Mouse (Mus musculus) liver, adult 2 months (tissue): ENCODE results near the gene Krt31. TPM values are rescaled to one million over a fixed set of nuclear protein-coding genes. Genes with fewer than 3 reads are reported as not detected.

ENCODE experiments used
- DNase-seq: peaks from one replicate; pipeline ENCODE4 v3.0.0-alpha.2; 2011; ENCODE audit warnings: low read depth, low spot score; ENCODE audit errors: extremely low read depth
- H3K27ac ChIP-seq: fragments of 200-500 bp; replicated peaks from 2 replicates; pipeline ENCODE4 v1.5.1; 2012; ENCODE audit warnings: low read depth, mild to moderate bottlenecking, control low read depth, inconsistent platforms, low read length; ENCODE audit not compliant: insufficient read depth
- H3K27me3 ChIP-seq: fragments of 200-500 bp; 2 replicates; pipeline ENCODE4 v1.6.1; 2012; ENCODE audit warnings: mild to moderate bottlenecking, moderate library complexity, low read length, inconsistent platforms; ENCODE audit not compliant: control insufficient read depth, insufficient read depth
- H3K36me3 ChIP-seq: fragments of 200-500 bp; 2 replicates; pipeline ENCODE4 v1.6.1; 2012; ENCODE audit warnings: low read length, inconsistent platforms; ENCODE audit not compliant: control insufficient read depth, insufficient read depth
- H3K4me1 ChIP-seq: fragments of 200-500 bp; 2 replicates; pipeline ENCODE4 v1.6.1; 2011; ENCODE audit warnings: low read length; ENCODE audit not compliant: control insufficient read depth, insufficient read depth
- H3K4me3 ChIP-seq: fragments of 200-500 bp; 2 replicates; pipeline ENCODE4 v1.5.1; 2011; ENCODE audit warnings: low read depth, mild to moderate bottlenecking, control low read depth, low read length, moderate library complexity; ENCODE audit not compliant: insufficient read depth
- H3K79me2 ChIP-seq: fragments of 200-500 bp; 2 replicates; pipeline ENCODE4 v1.6.1; 2012; ENCODE audit warnings: inconsistent platforms, mild to moderate bottlenecking, low read length, moderate library complexity; ENCODE audit not compliant: control insufficient read depth, insufficient read depth
- H3K9ac ChIP-seq: fragments of 200-500 bp; 2 replicates; pipeline ENCODE4 v1.6.1; 2012; ENCODE audit warnings: low read depth, mild to moderate bottlenecking, control low read depth, inconsistent platforms, low read length
- CTCF ChIP-seq: fragments of 200-500 bp; IDR thresholded peaks from 2 replicates; pipeline ENCODE4 v1.5.1; 2011; ENCODE audit warnings: low read depth, low read length, control low read depth
- POLR2A ChIP-seq: fragments of 200-500 bp; IDR thresholded peaks from 2 replicates; pipeline ENCODE4 v1.6.1; 2011; ENCODE audit warnings: low read length, control low read depth; ENCODE audit not compliant: insufficient read depth; ENCODE audit errors: extremely low read depth
- WGBS: fragments of 180-500 bp; shearing (Covaris S2); methylation state at CpG from one replicate; pipeline ENCODE4 v1.1.7; 2018; 5-methylcytosine and 5-hydroxymethylcytosine counted together
- polyA plus RNA-seq: library from polyadenylated mRNA; depleted of rRNA; stranded (reverse); fragments of >200 nt; gene quantifications from 2 replicates; pipeline ENCODE4 v1.2.3, GENCODE M21; 2012; rRNA removed
- total RNA-seq: library from RNA; depleted of rRNA; stranded (reverse); fragments of >200 nt; gene quantifications from 2 replicates; pipeline ENCODE4 v1.2.3, GENCODE M21; 2014; rRNA removed

The Krt31 gene
- total and polyA plus RNA-seq, 2 experiments: not detected

DNA sequence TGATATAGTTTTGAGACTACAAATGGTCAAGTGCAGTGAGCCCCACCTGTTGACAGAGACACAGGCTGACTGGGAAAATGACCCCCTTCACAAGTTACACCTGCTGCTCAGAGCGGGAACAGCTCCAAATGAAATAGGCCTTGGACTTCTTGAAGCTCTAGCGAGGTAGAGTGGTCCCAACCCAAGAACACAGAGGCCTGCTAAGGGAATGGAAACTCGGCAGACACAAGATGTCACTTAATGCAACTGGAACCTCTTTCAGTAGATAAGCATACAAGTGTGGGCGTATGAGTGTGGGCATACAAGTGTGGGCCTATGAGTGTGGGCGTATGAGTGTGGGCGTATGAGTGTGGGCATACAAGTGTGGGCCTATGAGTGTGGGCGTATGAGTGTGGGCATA, 51.3 kb downstream of the Krt31 start:
- no peak overlapping the region for H3K27ac ChIP-seq
- H3K79me2 ChIP-seq: no peaks in the 10 kb centered on the region
- no peak overlapping the region for H3K9ac ChIP-seq
- H3K4me3 ChIP-seq: no peak overlapping the region
- WGBS: 95% methylated on average over 7 of the region's 7 CpGs
- TF ChIP-seq CTCF: no peak
- no peak for TF ChIP-seq POLR2A
- peaks cover 4% of the 10 kb centered on the region; the same call in 1 of the 2 replicates for H3K27me3 ChIP-seq
- no peaks in the 10 kb centered on the region for H3K4me1 ChIP-seq
- H3K36me3 ChIP-seq: no peaks in the 10 kb centered on the region
- no peak for DNase-seq

Other genes with a start within 250 kb of the Krt31 start
- gene Gm11554, start 246.1 kb downstream of the Krt31 start, total RNA-seq: not detected in 2 replicates
- not detected in 2 replicates for gene Gm11554, start 246.1 kb downstream of the Krt31 start, polyA plus RNA-seq
- gene Krtap4-13, start 240.7 kb downstream of the Krt31 start, total RNA-seq: not detected in 2 replicates
- gene Krtap4-13, start 240.7 kb downstream of the Krt31 start, polyA plus RNA-seq: not detected in 2 replicates
- not detected in 2 replicates for gene Gm11564, start 234.9 kb downstream of the Krt31 start, total RNA-seq
- gene Gm11564, start 234.9 kb downstream of the Krt31 start, polyA plus RNA-seq: not detected in 2 replicates
- gene 2300003K06Rik, start 212.5 kb downstream of the Krt31 start, total RNA-seq: not detected in 2 replicates
- not detected in 2 replicates for gene 2300003K06Rik, start 212.5 kb downstream of the Krt31 start, polyA plus RNA-seq
- gene Krtap4-16, start 198.9 kb downstream of the Krt31 start, total RNA-seq: not detected in 2 replicates
- gene Krtap4-16, start 198.9 kb downstream of the Krt31 start, polyA plus RNA-seq: not detected in 2 replicates
- not detected in 2 replicates for gene Gm11568, start 192.6 kb downstream of the Krt31 start, total RNA-seq
- not detected in 2 replicates for gene Gm11568, start 192.6 kb downstream of the Krt31 start, polyA plus RNA-seq
- gene Gm11559, start 186.1 kb downstream of the Krt31 start, total RNA-seq: not detected in 2 replicates
- not detected in 2 replicates for gene Gm11559, start 186.1 kb downstream of the Krt31 start, polyA plus RNA-seq
- gene Krtap9-1, start 177.2 kb downstream of the Krt31 start, total RNA-seq: not detected in 2 replicates
- not detected in 2 replicates for gene Krtap9-1, start 177.2 kb downstream of the Krt31 start, polyA plus RNA-seq
- gene Gm11567, start 171.4 kb downstream of the Krt31 start, total RNA-seq: 0.28 TPM in 1 of 2 replicates, not detected in the other
- gene Gm11567, start 171.4 kb downstream of the Krt31 start, polyA plus RNA-seq: not detected in 2 replicates
- not detected in 2 replicates for gene Krtap31-1, start 142.6 kb downstream of the Krt31 start, total RNA-seq
- gene Krtap31-1, start 142.6 kb downstream of the Krt31 start, polyA plus RNA-seq: not detected in 2 replicates
- gene Gm11565, start 135.8 kb downstream of the Krt31 start, total RNA-seq: not detected in 2 replicates
- gene Gm11565, start 135.8 kb downstream of the Krt31 start, polyA plus RNA-seq: not detected in 2 replicates
- not detected in 2 replicates for gene Krtap31-2, start 114.3 kb downstream of the Krt31 start, total RNA-seq
- gene Krtap31-2, start 114.3 kb downstream of the Krt31 start, polyA plus RNA-seq: not detected in 2 replicates
- gene Krtap9-5, start 102.1 kb downstream of the Krt31 start, total RNA-seq: not detected in 2 replicates
- gene Krtap9-5, start 102.1 kb downstream of the Krt31 start, polyA plus RNA-seq: not detected in 2 replicates
- not detected in 2 replicates for gene Krtap29-1, start 71.5 kb downstream of the Krt31 start, total RNA-seq
- gene Krtap29-1, start 71.5 kb downstream of the Krt31 start, polyA plus RNA-seq: not detected in 2 replicates
- not detected in 2 replicates for gene Krtap16-1, start 64.0 kb downstream of the Krt31 start, total RNA-seq
- gene Krtap16-1, start 64.0 kb downstream of the Krt31 start, polyA plus RNA-seq: not detected in 2 replicates
- gene Krtap17-1, start 56.6 kb downstream of the Krt31 start, total RNA-seq: not detected in 2 replicates
- not detected in 2 replicates for gene Krtap17-1, start 56.6 kb downstream of the Krt31 start, polyA plus RNA-seq
- gene Krt33a, start 34.3 kb downstream of the Krt31 start, total RNA-seq: not detected in 2 replicates
- not detected in 2 replicates for gene Krt33a, start 34.3 kb downstream of the Krt31 start, polyA plus RNA-seq
- gene Krt33b, start 20.7 kb downstream of the Krt31 start, total RNA-seq: not detected in 2 replicates
- gene Krt33b, start 20.7 kb downstream of the Krt31 start, polyA plus RNA-seq: not detected in 2 replicates
- gene Krt34, start 9.0 kb downstream of the Krt31 start, total RNA-seq: not detected in 2 replicates
- gene Krt34, start 9.0 kb downstream of the Krt31 start, polyA plus RNA-seq: not detected in 2 replicates
- not detected in 2 replicates for gene Krt32, start 37.7 kb upstream of the Krt31 start, total RNA-seq
- gene Krt32, start 37.7 kb upstream of the Krt31 start, polyA plus RNA-seq: not detected in 2 replicates
- not detected in 2 replicates for gene Krt35, start 45.7 kb upstream of the Krt31 start, total RNA-seq
- gene Krt35, start 45.7 kb upstream of the Krt31 start, polyA plus RNA-seq: not detected in 2 replicates
- gene Krt36, start 55.1 kb upstream of the Krt31 start, total RNA-seq: not detected in 2 replicates
- not detected in 2 replicates for gene Krt36, start 55.1 kb upstream of the Krt31 start, polyA plus RNA-seq
- gene Krt13, start 71.0 kb upstream of the Krt31 start, total RNA-seq: not detected in 2 replicates
- 0.54 TPM in 1 of 2 replicates, not detected in the other for gene Krt13, start 71.0 kb upstream of the Krt31 start, polyA plus RNA-seq
- not detected in 2 replicates for gene Krt15, start 85.4 kb upstream of the Krt31 start, total RNA-seq
- not detected in 2 replicates for gene Krt15, start 85.4 kb upstream of the Krt31 start, polyA plus RNA-seq
- 2.8 and 4.5 TPM in 2 replicates for gene Krt19, start 98.1 kb upstream of the Krt31 start, total RNA-seq
- 2.4 and 2.6 TPM in 2 replicates for gene Krt19, start 98.1 kb upstream of the Krt31 start, polyA plus RNA-seq
- not detected in 2 replicates for gene Krt9, start 142.7 kb upstream of the Krt31 start, total RNA-seq
- not detected in 2 replicates for gene Krt9, start 142.7 kb upstream of the Krt31 start, polyA plus RNA-seq
- gene Krt14, start 157.0 kb upstream of the Krt31 start, total RNA-seq: not detected in 2 replicates
- not detected in 2 replicates for gene Krt14, start 157.0 kb upstream of the Krt31 start, polyA plus RNA-seq
- not detected in 2 replicates for gene Krt16, start 198.4 kb upstream of the Krt31 start, total RNA-seq
- gene Krt16, start 198.4 kb upstream of the Krt31 start, polyA plus RNA-seq: not detected in 2 replicates
- not detected in 2 replicates for gene Krt17, start 210.5 kb upstream of the Krt31 start, total RNA-seq
- gene Krt17, start 210.5 kb upstream of the Krt31 start, polyA plus RNA-seq: not detected in 2 replicates
- not detected in 2 replicates for gene Krt42, start 219.3 kb upstream of the Krt31 start, total RNA-seq
- not detected in 2 replicates for gene Krt42, start 219.3 kb upstream of the Krt31 start, polyA plus RNA-seq